In the genomic region with DNA sequence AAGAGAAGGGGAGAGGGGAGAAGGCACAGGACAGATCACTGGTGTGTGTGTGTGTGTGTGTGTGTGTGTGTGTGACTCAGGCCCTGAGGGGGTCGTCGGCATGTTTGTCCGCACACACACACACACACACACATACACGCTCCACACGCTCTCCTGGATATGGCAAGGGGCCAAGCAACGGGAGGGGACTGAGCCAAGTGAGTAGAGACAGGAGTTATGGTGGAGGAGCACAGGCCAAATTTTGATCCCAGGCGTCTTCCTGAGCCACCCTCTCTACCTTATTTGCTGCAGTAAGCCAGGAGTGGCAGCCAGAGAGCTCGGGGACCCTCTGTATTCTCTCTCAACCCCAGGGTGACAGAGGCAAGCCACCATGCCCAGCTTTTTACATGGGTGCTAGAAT, we compare ENCODE assay signal across 11 mouse cellular contexts. TPM values are rescaled to one million over a fixed set of nuclear protein-coding genes. Genes with fewer than 3 reads are reported as not detected.
A peak's percentile ranks its signal among the peaks of the same experiment; 100 is the strongest.
DNase-seq lines count a peak whose midpoint lies in the region; ATAC-seq and TF ChIP-seq lines count a peak whose summit lies in the region.
"Had no signal": no experiment of that assay in that cellular context is flagged by ENCODE, and none has a peak within 500 bp of the region (broad histone marks: within the 10 kb centered on the region; RNA-seq: fewer than 3 reads in every experiment).

No protein-coding gene starts in this region.

- H3K36me3 ChIP-seq in kidney, embryonic 16.5 days (ENCODE audit: insufficient read depth, low read length): no peaks in the 10 kb centered on the region
- H3K36me3 ChIP-seq in limb, embryonic 15.5 days: no peaks in the 10 kb centered on the region
- H3K36me3 ChIP-seq: embryonic facial prominence, embryonic 13.5 days had no signal

- no peak overlapping the region for H3K4me3 ChIP-seq in kidney, embryonic 16.5 days (ENCODE audit: low read length)
- no peak overlapping the region for H3K4me3 ChIP-seq in limb, embryonic 15.5 days
- H3K4me3 ChIP-seq: embryonic facial prominence, embryonic 13.5 days; midbrain, embryonic 12.5 days had no signal

- no peaks in the 10 kb centered on the region for H3K9me3 ChIP-seq in kidney, embryonic 16.5 days (ENCODE audit: low read length)
- H3K9me3 ChIP-seq in limb, embryonic 15.5 days: no peaks in the 10 kb centered on the region
- H3K9me3 ChIP-seq: embryonic facial prominence, embryonic 13.5 days; midbrain, embryonic 12.5 days had no signal

- peak overlapping the region; percentile 20; the same call in 1 of the 2 replicates for H3K4me2 ChIP-seq in kidney, embryonic 16.5 days (replicated peaks; ENCODE audit: low read depth, low read length)
- H3K4me2 ChIP-seq in limb, embryonic 15.5 days: 0 out of 2 replicates have a peak overlapping the region, but pooled peaks have one; percentile 12
- H3K4me2 ChIP-seq: embryonic facial prominence, embryonic 13.5 days; midbrain, embryonic 12.5 days had no signal

- no peak overlapping the region for H3K27ac ChIP-seq in kidney, embryonic 16.5 days (ENCODE audit: low read length)
- no peak overlapping the region for H3K27ac ChIP-seq in limb, embryonic 15.5 days
- H3K27ac ChIP-seq: embryonic facial prominence, embryonic 13.5 days; midbrain, embryonic 12.5 days had no signal

- 41% methylated on average over 8 of the region's 8 CpGs for WGBS in kidney, embryonic 16.5 days
- 37% methylated on average over 8 of the region's 8 CpGs for WGBS in limb, embryonic 15.5 days

- no peak for TF ChIP-seq CTCF in brain, embryonic 14.5 days (IDR thresholded peaks at IDR 0.05; ENCODE audit: borderline replicate concordance, extremely low read depth, insufficient read depth, insufficient read length)

- ATAC-seq in kidney, embryonic 16.5 days (ENCODE audit: low FRiP score, low TSS enrichment): no peak
- no peak for ATAC-seq in limb, embryonic 15.5 days (ENCODE audit: insufficient number of reproducible peaks, low FRiP score, low TSS enrichment, low read depth)
- ATAC-seq in monocyte, adult 5-6 weeks (replicated peaks; ENCODE audit: insufficient number of reproducible peaks, low FRiP score, low TSS enrichment, poor library complexity, severe bottlenecking): no peak
- ATAC-seq: hindbrain, embryonic 16.5 days had no signal

- DNase-seq in adrenal gland, adult (ENCODE audit: inconsistent age in 2 of 2, low spot score in 1 of 2): peak; percentile 66 to 83
- no peak for DNase-seq in adrenal gland, adult 8-10 months
- DNase-seq in kidney, adult 11 months: no peak
- DNase-seq in brain, embryonic 14.5 days (ENCODE audit: low read depth): peak; percentile 58
- DNase-seq in layer of hippocampus, adult 18-20 months (ENCODE audit: low spot score in 2 of 2): no peak

- TF ChIP-seq POLR2A in brain, embryonic 14.5 days (IDR thresholded peaks at IDR 0.05; ENCODE audit: borderline replicate concordance, extremely low read depth, insufficient read depth, insufficient read length, poor library complexity, severe bottlenecking): no peak

- peaks cover 49% of the 10 kb centered on the region for H3K4me1 ChIP-seq in kidney, embryonic 16.5 days (ENCODE audit: insufficient read depth, low read length)
- H3K4me1 ChIP-seq in limb, embryonic 15.5 days: peaks cover 64% of the 10 kb centered on the region

- no peak overlapping the region for H3K9ac ChIP-seq in kidney, embryonic 16.5 days (replicated peaks; ENCODE audit: low read length)
- no peak overlapping the region for H3K9ac ChIP-seq in limb, embryonic 15.5 days
- H3K9ac ChIP-seq: embryonic facial prominence, embryonic 13.5 days; midbrain, embryonic 12.5 days had no signal

- H3K27me3 ChIP-seq in kidney, embryonic 16.5 days (ENCODE audit: insufficient read depth, low read length): no peaks in the 10 kb centered on the region
- no peaks in the 10 kb centered on the region for H3K27me3 ChIP-seq in limb, embryonic 15.5 days
- H3K27me3 ChIP-seq: embryonic facial prominence, embryonic 13.5 days; midbrain, embryonic 12.5 days had no signal

RNA-seq across cellular contexts. Expression of gene Tpst2, which starts 12.7 kb away (rescaled TPM):
- total RNA-seq in adrenal gland, adult 8-10 months (2022): 100 to 1,000 TPM; 143 to 211 (median 173) TPM
- polyA plus RNA-seq in kidney, embryonic 16.5 days (2015; fragmentation: Nextera tagmentation; extraction: Ambion mirVana): 65.8 and 68.7 TPM in 2 replicates
- 20.1 and 24.6 TPM in 2 replicates for polyA plus RNA-seq in brain, embryonic 14.5 days (2012; rRNA removed)
- 51.2 and 54.7 TPM in 2 replicates for polyA plus RNA-seq in limb, embryonic 15.5 days (2015; fragmentation: Nextera tagmentation; extraction: Ambion mirVana)
- 60.8 to 104 TPM (median 99.4 TPM) in 3 replicates for total RNA-seq in monocyte, adult 5-6 weeks (2017)
- 10 to 100 TPM; 37.0 to 40.5 TPM for total RNA-seq in layer of hippocampus, adult 18-20 months (2021)

RNA-seq across cellular contexts. Expression of gene Crybb1, which starts 33.6 kb away (rescaled TPM):
- 1 to 10 TPM in 3 of 4 experiments, under 1 TPM in 1; 0.74 to 7.0 (median 2.6) TPM for total RNA-seq in adrenal gland, adult 8-10 months (2022)
- 2.7 and 4.0 TPM in 2 replicates for polyA plus RNA-seq in kidney, embryonic 16.5 days (2015; fragmentation: Nextera tagmentation; extraction: Ambion mirVana)
- 1.1 and 1.6 TPM in 2 replicates for polyA plus RNA-seq in brain, embryonic 14.5 days (2012; rRNA removed)
- polyA plus RNA-seq in limb, embryonic 15.5 days (2015; fragmentation: Nextera tagmentation; extraction: Ambion mirVana): 2.6 and 3.6 TPM in 2 replicates
- not detected in 3 replicates for total RNA-seq in monocyte, adult 5-6 weeks (2017)
- total RNA-seq in layer of hippocampus, adult 18-20 months (2021): 1 to 10 TPM; 8.5 to 9.2 TPM

RNA-seq across cellular contexts. Expression of gene Cryba4, which starts 36.9 kb away (rescaled TPM):
- 100 to 1,000 TPM in 1 of 4 experiments, 10 to 100 TPM in 3; 42.1 to 126 (median 66.3) TPM for total RNA-seq in adrenal gland, adult 8-10 months (2022)
- 0.58 and 0.81 TPM in 2 replicates for polyA plus RNA-seq in kidney, embryonic 16.5 days (2015; fragmentation: Nextera tagmentation; extraction: Ambion mirVana)
- polyA plus RNA-seq in brain, embryonic 14.5 days (2012; rRNA removed): 1.00 and 1.6 TPM in 2 replicates
- polyA plus RNA-seq in limb, embryonic 15.5 days (2015; fragmentation: Nextera tagmentation; extraction: Ambion mirVana): 1.5 and 1.6 TPM in 2 replicates
- total RNA-seq in monocyte, adult 5-6 weeks (2017): 1.8 to 2.1 TPM in 2 of 3 replicates, not detected in the other
- total RNA-seq in layer of hippocampus, adult 18-20 months (2021): 1 to 10 TPM in 1 of 2 experiments, not detected in 1; 1.0 TPM

RNA-seq across cellular contexts. Expression of gene Tfip11, which starts 36.9 kb away (rescaled TPM):
- total RNA-seq in adrenal gland, adult 8-10 months (2022): 10 to 100 TPM; 36.2 to 44.0 (median 38.9) TPM
- polyA plus RNA-seq in kidney, embryonic 16.5 days (2015; fragmentation: Nextera tagmentation; extraction: Ambion mirVana): 36.7 and 37.8 TPM in 2 replicates
- 41.2 and 44.6 TPM in 2 replicates for polyA plus RNA-seq in brain, embryonic 14.5 days (2012; rRNA removed)
- polyA plus RNA-seq in limb, embryonic 15.5 days (2015; fragmentation: Nextera tagmentation; extraction: Ambion mirVana): 28.3 and 28.7 TPM in 2 replicates
- 30.1 to 62.0 TPM (median 39.9 TPM) in 3 replicates for total RNA-seq in monocyte, adult 5-6 weeks (2017)
- total RNA-seq in layer of hippocampus, adult 18-20 months (2021): 10 to 100 TPM; 38.8 to 42.0 TPM

RNA-seq across cellular contexts. Expression of gene Srrd, which starts 53.6 kb away (rescaled TPM):
- total RNA-seq in adrenal gland, adult 8-10 months (2022): 10 to 100 TPM; 26.0 to 51.5 (median 29.9) TPM
- polyA plus RNA-seq in kidney, embryonic 16.5 days (2015; fragmentation: Nextera tagmentation; extraction: Ambion mirVana): 44.8 and 47.0 TPM in 2 replicates
- polyA plus RNA-seq in brain, embryonic 14.5 days (2012; rRNA removed): 69.5 and 105 TPM in 2 replicates
- polyA plus RNA-seq in limb, embryonic 15.5 days (2015; fragmentation: Nextera tagmentation; extraction: Ambion mirVana): 32.6 and 37.8 TPM in 2 replicates
- 11.1 to 14.9 TPM (median 12.8 TPM) in 3 replicates for total RNA-seq in monocyte, adult 5-6 weeks (2017)
- total RNA-seq in layer of hippocampus, adult 18-20 months (2021): 10 to 100 TPM; 19.0 to 22.6 TPM

Comparison
In these comparisons a context has a peak if more than half of its experiments do, and no peak if none do; other contexts are left out.
1. DNase-seq: peak in adrenal gland, adult (2 of 2) and brain, embryonic 14.5 days (single experiment); none in adrenal gland, adult 8-10 months (single experiment), kidney, adult 11 months (single experiment) and layer of hippocampus, adult 18-20 months (0 of 2).
2. RNA of gene Cryba4, which starts 36.9 kb away (total RNA-seq): 42.1 to 126 TPM in adrenal gland, adult 8-10 months; 1.8 to 2.1 TPM in monocyte, adult 5-6 weeks and 1.0 TPM in layer of hippocampus, adult 18-20 months; every median in the first group is over 10 times any median in the second.